Mouse (Mus musculus) myocyte (in vitro differentiated cells): ENCODE measurements at regions not wholly inside any gene's neighbourhood (a gene's known extent, or its start where the extent isn't known, plus 50 kb on each side); places are given as distances from the start of the nearest gene placed in this dataset.

ENCODE experiments used
- CEBPB ChIP-seq: IDR thresholded peaks from 2 replicates; pipeline ENCODE4 v1.6.1; 2011; ENCODE audit warnings: mild to moderate bottlenecking, moderate library complexity; ENCODE audit not compliant: poor library complexity, insufficient read depth, severe bottlenecking
- E2F4 ChIP-seq: IDR thresholded peaks from one replicate; pipeline ENCODE4 v1.6.1; 2011; ENCODE audit warnings: mild to moderate bottlenecking, control low read depth, moderate library complexity; ENCODE audit not compliant: insufficient read depth
- MAX ChIP-seq: IDR thresholded peaks from one replicate; pipeline ENCODE4 v1.6.1; 2011; ENCODE audit warnings: low read depth, mild to moderate bottlenecking, control low read depth
- MYOD1 ChIP-seq, 3 experiments: IDR thresholded peaks; one replicate each; pipeline ENCODE4 v1.6.1; 2011; ENCODE audit warnings: control low read depth in 2 of 3, low read depth in 2 of 3, mild to moderate bottlenecking in 2 of 3, moderate library complexity in 1 of 3; ENCODE audit not compliant: insufficient read length in 2 of 3, control insufficient read depth in 1 of 3
- MYOG ChIP-seq, 3 experiments: IDR thresholded peaks; one replicate each; pipeline ENCODE4 v1.6.1; 2011; ENCODE audit warnings: control low read depth in 2 of 3, low read depth in 2 of 3, mild to moderate bottlenecking in 2 of 3; ENCODE audit not compliant: insufficient read length in 2 of 3, control insufficient read depth in 1 of 3, insufficient read depth in 1 of 3
- POLR2A ChIP-seq: IDR thresholded peaks from one replicate; pipeline ENCODE4 v1.6.1; 2011; ENCODE audit warnings: low read depth, mild to moderate bottlenecking, control low read depth, moderate library complexity; ENCODE audit not compliant: insufficient read length
- POLR2AphosphoS2 ChIP-seq: IDR thresholded peaks from one replicate; pipeline ENCODE4 v1.6.1; 2011; ENCODE audit warnings: low read depth, control low read depth; ENCODE audit not compliant: insufficient read length
- REST ChIP-seq: IDR thresholded peaks from one replicate; pipeline ENCODE4 v1.6.1; 2011; ENCODE audit warnings: mild to moderate bottlenecking, control low read depth, moderate library complexity; ENCODE audit not compliant: insufficient read depth, insufficient read length
- SRF ChIP-seq: IDR thresholded peaks from one replicate; pipeline ENCODE4 v1.6.1; 2011; ENCODE audit warnings: low read depth; ENCODE audit not compliant: control insufficient read depth, insufficient read length
- TCF12 ChIP-seq: IDR thresholded peaks from one replicate; pipeline ENCODE4 v1.6.1; 2011; ENCODE audit warnings: mild to moderate bottlenecking, control low read depth; ENCODE audit not compliant: poor library complexity, insufficient read depth, severe bottlenecking
- TCF3 ChIP-seq: IDR thresholded peaks from one replicate; pipeline ENCODE4 v1.6.1; 2011; ENCODE audit warnings: low read depth, control low read depth; ENCODE audit not compliant: insufficient read length
- USF1 ChIP-seq: IDR thresholded peaks from one replicate; pipeline ENCODE4 v1.6.1; 2011; ENCODE audit warnings: low read depth, mild to moderate bottlenecking, control low read depth, moderate library complexity

- TF ChIP-seq POLR2AphosphoS2 (no peak), USF1 (no peak), POLR2A (no peak), TCF12 (no peak), TCF3 (no peak), MYOG (IDR thresholded peaks at IDR 0.05; ENCODE audit: control insufficient read depth in 1 of 3, insufficient read depth in 1 of 3, insufficient read length in 2 of 3, low read depth in 2 of 3) (no peak), MAX (no peak), MYOD1 (IDR thresholded peaks at IDR 0.05; ENCODE audit: control insufficient read depth in 1 of 3, insufficient read length in 2 of 3, low read depth in 2 of 3) (no peak), CEBPB (no peak), E2F4 (no peak), REST (no peak), SRF (no peak)
These were observed 118.8 kb downstream of the Zfp36l1 start for GRCm38 (mm10) chr12:79993821-79994571.
